Mouse (Mus musculus): ENCODE measurements around the gene Iars. TPM values are rescaled to one million over a fixed set of nuclear protein-coding genes. Genes with fewer than 3 reads are reported as not detected.

The Iars gene
- polyA plus RNA-seq, 1 experiment from 2014 or later: 80.7 TPM

Other genes starting within 250 kb of the Iars start
- gene Tes3-ps, start 188.8 kb upstream of the Iars start, polyA plus RNA-seq (2016; fragmentation: Nextera tagmentation; extraction: Ambion mirVana): 1.3 and 1.4 TPM in 2 replicates
- gene Ecm2, start 177.3 kb upstream of the Iars start, polyA plus RNA-seq (2016; fragmentation: Nextera tagmentation; extraction: Ambion mirVana): 0.64 and 0.69 TPM in 2 replicates
- 14.6 and 16.6 TPM in 2 replicates for gene Aspn, start 137.7 kb upstream of the Iars start, polyA plus RNA-seq (2016; fragmentation: Nextera tagmentation; extraction: Ambion mirVana)
- 2.5 and 2.8 TPM in 2 replicates for gene Omd, start 99.6 kb upstream of the Iars start, polyA plus RNA-seq (2016; fragmentation: Nextera tagmentation; extraction: Ambion mirVana)
- gene Ogn, start 74.1 kb upstream of the Iars start, polyA plus RNA-seq (2016; fragmentation: Nextera tagmentation; extraction: Ambion mirVana): 56.6 and 64.5 TPM in 2 replicates
- gene Cenpp, start 29.3 kb upstream of the Iars start, polyA plus RNA-seq (2016; fragmentation: Nextera tagmentation; extraction: Ambion mirVana): 26.9 and 29.2 TPM in 2 replicates
- 20.0 and 22.8 TPM in 2 replicates for gene Nol8, start 29.0 kb upstream of the Iars start, polyA plus RNA-seq (2016; fragmentation: Nextera tagmentation; extraction: Ambion mirVana)
- not detected in 2 replicates for gene Gm30302, start 116.9 kb downstream of the Iars start, polyA plus RNA-seq (2016; fragmentation: Nextera tagmentation; extraction: Ambion mirVana)